Mouse (Mus musculus): Measurements from ENCODE around the gene Chst8.

- TF ChIP-seq POLR2A (IDR thresholded peaks at IDR 0.05; ENCODE audit: borderline replicate concordance, extremely low read depth, low read depth, low read length): no peak
- no peak for TF ChIP-seq CTCF (IDR thresholded peaks at IDR 0.05; ENCODE audit: insufficient read depth, low read length)
Observed at GRCm38 (mm10) chr7:34645623-34646022, 166.9 kb downstream of the Chst8 start.

Data from lung, adult 2 months (tissue).